Mouse (Mus musculus) neutrophil, adult 59 days (primary cell): ENCODE measurements around the gene Slx1b. TPM values are rescaled to one million over a fixed set of nuclear protein-coding genes. Genes with fewer than 3 reads are reported as not detected.

Experiments used
- total RNA-seq, 2 experiments: library from RNA; stranded (reverse); gene quantifications; 1 replicate in 1 of 2; 2 replicates in 1 of 2; pipeline ENCODE4 v1.2.4; 2023

Gene Slx1b
- 10 to 100 TPM in 1 of 2 experiments, 1 to 10 TPM in 1; 8.0 to 10.3 TPM for total RNA-seq

GRCm38 (mm10) chr7:126695631-126696207 is at the start of gene Slx1b:
TSS of gene Slx1b (minus strand) at chr7:126695784.

GRCm38 (mm10) chr7:126707442-126708174 is 12.0 kb upstream of the Slx1b start, which contains the start of gene Coro1a:
TSS of gene Coro1a (minus strand) at chr7:126707787.

GRCm38 (mm10) chr7:126695210-126695611 is 373 bp downstream of the Slx1b start, which contains the start of gene Bola2:
TSS of gene Bola2 (plus strand) at chr7:126695401.

GRCm38 (mm10) chr7:126676207-126676606 is 19.4 kb downstream of the Slx1b start, which contains the start of gene Sult1a1:
TSS of gene Sult1a1 (minus strand) at chr7:126676432.

GRCm38 (mm10) chr7:126649231-126650051 is 46.1 kb downstream of the Slx1b start, which contains the start of gene Sgf29:
TSS of gene Sgf29 (plus strand) at chr7:126649309.

Other genes with a start within 250 kb of the Slx1b start
- 1 to 10 TPM in 1 of 2 experiments, under 1 TPM in 1; 0.87 to 1.1 TPM for gene Atp2a1, start 232.7 kb downstream of the Slx1b start, total RNA-seq
- 10 to 100 TPM; 45.4 to 49.2 TPM for gene Sh2b1, start 220.4 kb downstream of the Slx1b start, total RNA-seq
- 10 to 100 TPM; 25.0 to 34.9 TPM for gene Tufm, start 208.4 kb downstream of the Slx1b start, total RNA-seq
- gene Atxn2l, start 192.3 kb downstream of the Slx1b start, total RNA-seq = 100 to 1,000 TPM; 126 to 139 TPM
- 100 to 1,000 TPM in 1 of 2 experiments, 10 to 100 TPM in 1; 86.1 to 101 TPM for gene Eif3c, start 129.4 kb downstream of the Slx1b start, total RNA-seq
- 100 to 1,000 TPM; 164 to 190 TPM for gene Apobr, start 110.8 kb downstream of the Slx1b start, total RNA-seq
- gene Cln3, start 110.0 kb downstream of the Slx1b start, total RNA-seq = 100 to 1,000 TPM; 322 to 350 TPM
- 1 to 10 TPM; 4.2 to 4.7 TPM for gene Il27, start 100.8 kb downstream of the Slx1b start, total RNA-seq
- 10 to 100 TPM in 1 of 2 experiments, 1 to 10 TPM in 1; 8.4 to 13.6 TPM for gene Nupr1, start 64.9 kb downstream of the Slx1b start, total RNA-seq
- 10 to 100 TPM; 21.3 to 28.0 TPM for gene Sgf29, start 46.5 kb downstream of the Slx1b start, total RNA-seq
- gene Sult1a1, start 19.4 kb downstream of the Slx1b start, total RNA-seq = 1 to 10 TPM in 1 of 2 experiments, under 1 TPM in 1; 0.68 to 1.4 TPM
- 10 to 100 TPM; 42.8 to 66.2 TPM for gene Bola2, start 383 bp downstream of the Slx1b start, total RNA-seq
- gene Coro1a, start 12.0 kb upstream of the Slx1b start, total RNA-seq = 1,000 to 10,000 TPM; 1,849 to 1,913 TPM
- gene Mapk3, start 63.8 kb upstream of the Slx1b start, total RNA-seq = 100 to 1,000 TPM; 256 to 270 TPM
- 10 to 100 TPM; 27.6 to 27.7 TPM for gene Gdpd3, start 70.5 kb upstream of the Slx1b start, total RNA-seq
- gene Ypel3, start 81.2 kb upstream of the Slx1b start, total RNA-seq = 100 to 1,000 TPM; 259 to 299 TPM
- gene Tbx6, start 85.7 kb upstream of the Slx1b start, total RNA-seq = 1 to 10 TPM; 6.4 to 6.9 TPM
- 100 to 1,000 TPM; 230 to 231 TPM for gene Ppp4c, start 96.7 kb upstream of the Slx1b start, total RNA-seq
- not detected for gene Fam57b, start 101.9 kb upstream of the Slx1b start, total RNA-seq
- gene 4930451I11Rik, start 135.9 kb upstream of the Slx1b start, total RNA-seq = not detected
- gene Doc2a, start 151.6 kb upstream of the Slx1b start, total RNA-seq = not detected
- gene Hirip3, start 166.2 kb upstream of the Slx1b start, total RNA-seq = 10 to 100 TPM; 35.2 to 41.1 TPM
- gene Ino80e, start 166.6 kb upstream of the Slx1b start, total RNA-seq = 10 to 100 TPM; 47.1 to 51.6 TPM
- 10 to 100 TPM; 60.5 to 65.1 TPM for gene Taok2, start 188.9 kb upstream of the Slx1b start, total RNA-seq
- 10 to 100 TPM; 43.6 to 45.3 TPM for gene Tmem219, start 227.1 kb upstream of the Slx1b start, total RNA-seq
- gene Kctd13, start 233.1 kb upstream of the Slx1b start, total RNA-seq = 10 to 100 TPM; 19.0 to 20.9 TPM